Mouse (Mus musculus) heart, postnatal 0 days (tissue): ENCODE results near the gene Tmem252.

Source experiments
- CTCF ChIP-seq: IDR thresholded peaks from 2 replicates; pipeline ENCODE4 v1.5.1; 2016; ENCODE audit warnings: antibody characterized with exemption, control low read depth, low read depth
- EP300 ChIP-seq: IDR thresholded peaks from 2 replicates; pipeline ENCODE4 v1.6.1; 2016; ENCODE audit warnings: antibody characterized with exemption, low read depth

- TF ChIP-seq CTCF = no peak
- TF ChIP-seq EP300 = no peak
Observed at GRCm38 (mm10) chr19:24707071-24707906, 33.5 kb downstream of the Tmem252 start.
